Mouse (Mus musculus): ENCODE results near the gene Orc3. TPM values are rescaled to one million over a fixed set of nuclear protein-coding genes. Genes with fewer than 3 reads are reported as not detected.

The Orc3 gene
- 73.4 and 97.8 TPM in 2 replicates for total RNA-seq (2017)

GRCm38 (mm10) chr4:34614630-34615094 lies at the start of gene Orc3, which contains the start of gene Rars2:
Gene Orc3 (minus strand): TSS chr4:34614944.
Gene Rars2 (plus strand): TSS chr4:34614957.
- peak; percentile 99 for ATAC-seq (ENCODE audit: extremely low read depth, insufficient number of reproducible peaks, low FRiP score, poor library complexity, severe bottlenecking)

DNA sequence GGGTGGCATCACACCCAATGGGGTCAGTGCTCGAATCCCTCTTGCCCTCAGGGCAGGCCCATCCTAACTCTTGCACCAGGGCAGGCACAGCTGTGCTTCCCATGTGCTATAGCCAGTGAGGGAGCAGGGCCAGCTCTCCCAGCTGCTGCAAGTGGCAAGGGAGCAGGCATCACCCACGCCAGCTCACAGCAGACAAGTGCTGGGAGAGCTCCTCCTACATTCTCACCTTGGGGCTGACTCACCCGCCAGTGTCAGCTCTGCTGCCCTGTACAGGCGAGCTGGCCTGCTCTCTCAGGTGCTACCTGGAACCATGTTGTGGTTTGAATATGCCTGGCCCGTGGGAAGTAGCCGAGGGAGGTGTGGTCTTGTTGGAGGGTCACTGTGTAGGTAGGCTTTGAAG lies 47.2 kb upstream of the Orc3 start:
- ATAC-seq (ENCODE audit: extremely low read depth, insufficient number of reproducible peaks, low FRiP score, poor library complexity, severe bottlenecking), result 0 out of 2 replicates have a peak, but pooled peaks have one; percentile 13

- ATAC-seq (ENCODE audit: extremely low read depth, insufficient number of reproducible peaks, low FRiP score, poor library complexity, severe bottlenecking), result no peak
Measured at GRCm38 (mm10) chr4:34661514-34661913, 46.8 kb upstream of the Orc3 start.

DNA sequence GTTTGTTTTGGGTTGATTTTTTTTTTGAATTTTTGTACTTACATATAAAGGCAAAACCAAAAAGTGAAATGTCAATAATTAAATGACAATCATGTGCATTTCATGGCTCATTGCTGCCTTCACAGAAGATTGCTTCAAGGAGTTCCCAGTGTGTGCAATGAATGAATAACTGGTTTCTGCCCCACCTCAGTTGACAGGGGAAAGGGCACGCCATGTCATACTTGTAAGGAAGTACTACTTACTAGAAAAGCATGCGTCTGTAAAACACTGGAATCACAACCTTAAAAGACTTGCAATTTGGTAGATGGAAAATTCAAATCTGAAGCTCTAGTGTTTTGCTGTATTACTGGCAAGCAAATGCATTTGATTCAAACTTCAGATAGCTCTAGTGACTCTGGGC lies 44.3 kb upstream of the Orc3 start:
- ATAC-seq (ENCODE audit: extremely low read depth, insufficient number of reproducible peaks, low FRiP score, poor library complexity, severe bottlenecking), result no peak

DNA sequence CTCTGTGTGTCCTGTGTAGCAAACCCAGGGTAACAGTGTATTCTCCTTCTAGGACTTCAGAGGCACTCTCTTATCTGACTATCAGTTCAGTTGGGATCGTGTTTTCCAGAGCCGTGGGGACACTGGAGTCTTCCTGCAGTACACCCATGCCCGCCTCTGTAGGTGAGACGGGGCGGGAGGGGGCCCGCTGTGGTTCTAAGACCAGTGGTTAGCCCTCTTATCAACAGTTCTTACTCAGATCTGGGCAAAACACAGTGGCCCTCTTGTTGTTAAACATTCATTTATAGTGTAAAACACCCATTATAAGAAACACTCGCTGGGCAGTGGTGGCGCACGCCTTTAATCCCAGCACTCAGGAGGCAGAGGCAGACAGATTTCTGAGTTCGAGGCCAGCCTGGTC lies 41.4 kb upstream of the Orc3 start:
- ATAC-seq (ENCODE audit: extremely low read depth, insufficient number of reproducible peaks, low FRiP score, poor library complexity, severe bottlenecking), result no peak

GRCm38 (mm10) chr4:34653179-34653578 lies 38.4 kb upstream of the Orc3 start:
- no peak for ATAC-seq (ENCODE audit: extremely low read depth, insufficient number of reproducible peaks, low FRiP score, poor library complexity, severe bottlenecking)

DNA sequence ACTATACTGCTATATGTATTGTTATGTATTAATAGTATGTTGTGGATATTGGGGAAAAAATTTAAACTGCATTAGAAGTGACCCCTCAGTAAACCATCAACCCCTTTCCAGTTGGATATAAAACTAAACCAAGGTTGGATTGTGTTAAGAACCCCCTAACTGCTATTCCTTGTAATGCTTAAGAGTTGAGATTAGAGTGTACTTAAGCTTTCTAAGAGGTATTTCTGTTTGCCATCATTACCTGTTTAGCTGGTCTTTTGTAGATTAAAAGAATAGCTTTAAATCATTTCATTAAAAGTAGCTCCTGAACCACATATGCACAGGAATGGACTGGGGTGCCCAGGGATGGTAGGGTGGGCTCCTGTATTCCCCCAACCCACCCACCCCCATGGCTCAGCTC lies 30.0 kb upstream of the Orc3 start:
- no peak for ATAC-seq (ENCODE audit: extremely low read depth, insufficient number of reproducible peaks, low FRiP score, poor library complexity, severe bottlenecking)

GRCm38 (mm10) chr4:34640731-34641130 lies 26.0 kb upstream of the Orc3 start:
- ATAC-seq (ENCODE audit: extremely low read depth, insufficient number of reproducible peaks, low FRiP score, poor library complexity, severe bottlenecking), result no peak

GRCm38 (mm10) chr4:34639745-34640364 lies 25.1 kb upstream of the Orc3 start:
- ATAC-seq (ENCODE audit: extremely low read depth, insufficient number of reproducible peaks, low FRiP score, poor library complexity, severe bottlenecking), result no peak

- ATAC-seq (ENCODE audit: extremely low read depth, insufficient number of reproducible peaks, low FRiP score, poor library complexity, severe bottlenecking), result no peak
Measured at GRCm38 (mm10) chr4:34637851-34638250, 23.1 kb upstream of the Orc3 start.

- ATAC-seq (ENCODE audit: extremely low read depth, insufficient number of reproducible peaks, low FRiP score, poor library complexity, severe bottlenecking), result no peak
Measured at GRCm38 (mm10) chr4:34637386-34637785, 22.6 kb upstream of the Orc3 start.

DNA sequence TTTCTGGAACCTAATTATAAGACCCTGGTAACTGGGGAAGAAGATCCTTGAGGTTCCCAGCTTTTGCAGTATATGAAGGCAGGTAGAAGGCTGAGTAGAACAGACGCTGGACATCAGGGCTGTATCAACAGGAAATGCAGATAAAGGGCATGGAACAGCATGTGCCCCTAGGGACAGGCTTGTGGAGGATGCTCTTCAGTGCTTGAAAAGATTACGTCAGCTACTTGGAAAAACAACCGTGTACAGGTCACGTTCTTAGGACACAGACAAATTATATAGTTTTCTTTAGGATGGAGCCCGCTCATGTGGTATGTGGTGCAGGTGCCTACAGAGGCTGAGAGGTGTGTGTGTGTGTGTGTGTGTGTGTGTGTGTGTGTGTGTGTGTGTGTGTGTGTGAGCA lies 21.3 kb upstream of the Orc3 start:
- ATAC-seq (ENCODE audit: extremely low read depth, insufficient number of reproducible peaks, low FRiP score, poor library complexity, severe bottlenecking), result no peak

- ATAC-seq (ENCODE audit: extremely low read depth, insufficient number of reproducible peaks, low FRiP score, poor library complexity, severe bottlenecking), result no peak
Measured at GRCm38 (mm10) chr4:34634129-34634528, 19.4 kb upstream of the Orc3 start.

- no peak for ATAC-seq (ENCODE audit: extremely low read depth, insufficient number of reproducible peaks, low FRiP score, poor library complexity, severe bottlenecking)
Measured at GRCm38 (mm10) chr4:34629956-34630355, 15.2 kb upstream of the Orc3 start.

- ATAC-seq (ENCODE audit: extremely low read depth, insufficient number of reproducible peaks, low FRiP score, poor library complexity, severe bottlenecking), result no peak
Measured at GRCm38 (mm10) chr4:34626401-34626800, 11.7 kb upstream of the Orc3 start.

GRCm38 (mm10) chr4:34625556-34625955 lies 10.8 kb upstream of the Orc3 start:
- ATAC-seq (ENCODE audit: extremely low read depth, insufficient number of reproducible peaks, low FRiP score, poor library complexity, severe bottlenecking), result no peak

DNA sequence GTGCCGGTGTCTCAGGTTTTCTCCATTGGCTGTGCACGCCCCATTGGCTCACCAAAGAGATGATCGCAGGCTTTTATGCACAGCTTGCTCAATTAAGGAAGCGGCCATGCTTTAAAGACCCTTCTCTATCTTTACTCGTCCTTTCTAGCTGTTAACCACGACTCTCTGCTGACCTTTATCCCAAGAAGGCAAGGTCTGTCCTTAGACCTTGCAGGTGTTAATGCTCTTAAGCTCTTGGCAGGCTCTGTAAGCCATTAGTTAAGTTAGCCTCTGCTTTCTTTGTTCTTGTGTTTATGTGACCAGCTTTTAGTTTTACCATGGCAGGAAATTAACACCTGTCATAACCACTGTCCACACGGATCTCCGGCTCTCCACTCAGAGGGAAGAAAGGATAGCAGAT lies 1.4 kb upstream of the Orc3 start:
- no peak for ATAC-seq (ENCODE audit: extremely low read depth, insufficient number of reproducible peaks, low FRiP score, poor library complexity, severe bottlenecking)

DNA sequence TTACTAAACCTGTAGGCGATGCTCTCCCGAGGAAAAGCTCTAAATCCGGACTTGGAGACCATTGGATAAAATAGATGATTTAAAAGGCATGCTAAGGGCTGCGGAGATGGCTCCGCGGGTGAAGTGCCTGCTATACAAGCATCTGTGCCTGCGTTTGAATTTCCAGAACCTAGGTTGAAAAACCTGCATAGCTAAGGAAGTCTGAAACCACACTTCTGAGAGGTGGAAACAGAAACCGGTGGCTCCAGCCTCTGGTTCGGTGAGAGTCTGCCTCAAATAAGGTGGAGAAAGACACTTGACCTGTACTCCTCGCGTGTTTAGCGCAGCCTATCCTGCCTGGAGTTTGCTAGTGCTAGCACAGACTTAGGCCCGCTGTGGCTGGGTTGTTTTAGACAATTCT lies 559 bp upstream of the Orc3 start:
- no peak for ATAC-seq (ENCODE audit: extremely low read depth, insufficient number of reproducible peaks, low FRiP score, poor library complexity, severe bottlenecking)

DNA sequence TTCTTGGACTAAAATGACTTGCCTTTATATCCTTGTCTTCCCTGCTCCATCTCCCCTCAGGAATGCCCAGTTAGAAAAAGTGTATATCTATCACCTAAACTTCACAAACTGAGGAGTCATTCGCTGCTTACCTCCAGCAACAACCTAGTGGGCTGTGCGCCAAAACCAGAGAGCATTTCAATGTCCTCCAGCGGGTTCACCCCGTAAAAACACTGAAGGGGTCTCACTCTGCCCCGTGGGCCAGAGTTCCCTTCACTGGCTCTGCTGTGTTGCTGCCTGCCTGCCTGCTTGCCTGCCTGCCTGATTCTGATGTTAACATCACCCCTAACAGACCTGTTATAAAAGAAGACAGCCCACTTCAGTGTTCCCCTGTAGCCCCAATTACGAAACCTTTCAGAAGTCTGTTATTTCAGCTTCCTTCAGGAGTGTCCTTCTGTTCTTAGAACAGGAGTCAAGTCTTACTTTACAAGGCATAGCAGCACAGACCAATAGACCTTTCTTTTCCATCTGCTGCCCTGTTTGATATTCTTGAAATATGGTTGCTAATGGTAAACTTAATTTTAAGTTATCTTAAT lies 1.1 kb downstream of the Orc3 start:
- ATAC-seq (ENCODE audit: extremely low read depth, insufficient number of reproducible peaks, low FRiP score, poor library complexity, severe bottlenecking), result no peak

DNA sequence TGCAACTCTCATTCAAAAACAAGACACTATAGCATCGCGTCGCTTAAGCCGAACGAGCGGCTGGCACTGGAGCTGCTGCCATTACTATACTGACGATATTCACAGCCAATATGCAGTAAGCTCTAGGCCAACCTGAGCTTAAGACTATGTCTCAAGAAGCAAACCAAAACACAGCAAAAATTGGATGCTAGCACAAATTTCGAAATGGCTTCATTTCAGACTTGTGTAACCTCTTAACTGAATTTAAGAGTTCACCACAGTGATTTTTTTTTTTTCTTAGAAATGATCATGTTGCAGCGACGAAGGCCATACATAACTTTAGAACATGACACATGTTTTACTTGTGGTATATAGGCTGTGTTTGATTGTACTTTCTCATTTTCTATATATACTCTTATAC lies 8.1 kb downstream of the Orc3 start:
- ATAC-seq (ENCODE audit: extremely low read depth, insufficient number of reproducible peaks, low FRiP score, poor library complexity, severe bottlenecking), result no peak

DNA sequence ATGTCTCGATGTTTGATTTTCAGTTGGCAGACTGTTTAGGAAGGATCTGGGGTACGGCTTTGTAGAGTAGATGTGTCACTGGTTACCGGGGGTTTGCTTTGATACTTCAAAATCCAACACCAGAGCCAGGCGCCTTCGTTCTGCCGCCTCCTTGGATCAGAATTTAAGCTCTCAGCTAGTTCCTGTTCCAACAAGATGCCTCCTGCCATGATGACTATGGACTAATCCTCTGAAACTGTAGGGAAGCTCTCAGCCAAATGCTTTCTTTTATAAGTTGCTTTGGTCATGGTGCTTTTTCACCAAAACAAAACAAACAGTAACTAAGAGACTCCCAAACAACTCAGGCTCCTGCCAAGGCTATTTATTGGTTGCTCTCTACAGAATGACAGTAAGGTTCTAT lies 11.6 kb downstream of the Orc3 start:
- no peak for ATAC-seq (ENCODE audit: extremely low read depth, insufficient number of reproducible peaks, low FRiP score, poor library complexity, severe bottlenecking)

Data from neutrophil, adult 5-6 weeks (primary cell).